Mouse (Mus musculus) lung, embryonic 14.5 days (tissue): ENCODE measurements at regions not wholly inside any gene's neighbourhood (a gene's known extent, or its start where the extent isn't known, plus 50 kb on each side); places are given as distances from the start of the nearest gene placed in this dataset.
A peak's percentile ranks its signal among the peaks of the same experiment; 100 is the strongest.

Source experiments
- ATAC-seq: fragments of 200-750 bp; cut with Nextera tagmentation; 2 replicates; pipeline ENCODE4 v1.8.0; 2017; ENCODE audit warnings: mild to moderate bottlenecking, moderate TSS enrichment, moderate library complexity; ENCODE audit not compliant: insufficient read depth
- DNase-seq: peaks from one replicate; pipeline ENCODE4 v3.0.0-alpha.2; 2015
- H3K27ac ChIP-seq: fragments of 300-500 bp; sonication (generic); 2 replicates; pipeline ENCODE4 v1.5.1; 2014; ENCODE audit warnings: low read depth, mild to moderate bottlenecking, moderate library complexity
- H3K27me3 ChIP-seq: fragments of 300-500 bp; sonication (generic); 2 replicates; pipeline ENCODE4 v1.6.1; 2014; ENCODE audit warnings: low read length, control low read depth; ENCODE audit not compliant: insufficient read depth
- H3K36me3 ChIP-seq: fragments of 300-500 bp; sonication (generic); 2 replicates; pipeline ENCODE4 v1.6.1; 2014; ENCODE audit warnings: control low read depth; ENCODE audit not compliant: insufficient read depth
- H3K4me1 ChIP-seq: fragments of 300-500 bp; sonication (generic); 2 replicates; pipeline ENCODE4 v1.6.1; 2014; ENCODE audit warnings: antibody characterized with exemption, control low read depth; ENCODE audit not compliant: insufficient read depth
- H3K4me2 ChIP-seq: fragments of 300-500 bp; sonication (generic); 2 replicates; pipeline ENCODE4 v1.6.1; 2014; ENCODE audit warnings: mild to moderate bottlenecking
- H3K4me3 ChIP-seq: fragments of 300-500 bp; sonication (generic); 2 replicates; pipeline ENCODE4 v1.5.1; 2014; ENCODE audit warnings: low read depth, low read length
- H3K9ac ChIP-seq: fragments of 300-500 bp; sonication (generic); 2 replicates; pipeline ENCODE4 v1.6.1; 2014
- H3K9me3 ChIP-seq: fragments of 300-500 bp; sonication (generic); 2 replicates; pipeline ENCODE4 v1.6.1; 2016; ENCODE audit warnings: low read depth, low read length, control low read depth
- CTCF ChIP-seq: IDR thresholded peaks from 2 replicates; pipeline ENCODE4 v1.5.1; 2016; ENCODE audit warnings: antibody characterized with exemption, low read depth
- WGBS: fragments of 180-500 bp; shearing (Covaris S2); extraction: QIAGEN DNeasy Blood & Tissue Kit; methylation state at CpG from one replicate; pipeline ENCODE4 v1.1.7; 2014; 5-methylcytosine and 5-hydroxymethylcytosine counted together

- ATAC-seq (peak; percentile 80), DNase-seq (peak; percentile 83)
- no peak for TF ChIP-seq CTCF
- WGBS: 34% methylated on average over 9 of the region's 9 CpGs
- no peaks in the 10 kb centered on the region for H3K9me3 ChIP-seq
- H3K27ac ChIP-seq: peak overlapping the region; percentile 84
- H3K4me1 ChIP-seq: peaks cover 18% of the 10 kb centered on the region
- H3K36me3 ChIP-seq: no peaks in the 10 kb centered on the region
- no peak overlapping the region for H3K9ac ChIP-seq
- no peak overlapping the region for H3K4me2 ChIP-seq
- H3K27me3 ChIP-seq: no peaks in the 10 kb centered on the region
- H3K4me3 ChIP-seq: no peak overlapping the region
Observed at GRCm38 (mm10) chr16:87267954-87268804, 85.8 kb upstream of the N6amt1 start.

DNA sequence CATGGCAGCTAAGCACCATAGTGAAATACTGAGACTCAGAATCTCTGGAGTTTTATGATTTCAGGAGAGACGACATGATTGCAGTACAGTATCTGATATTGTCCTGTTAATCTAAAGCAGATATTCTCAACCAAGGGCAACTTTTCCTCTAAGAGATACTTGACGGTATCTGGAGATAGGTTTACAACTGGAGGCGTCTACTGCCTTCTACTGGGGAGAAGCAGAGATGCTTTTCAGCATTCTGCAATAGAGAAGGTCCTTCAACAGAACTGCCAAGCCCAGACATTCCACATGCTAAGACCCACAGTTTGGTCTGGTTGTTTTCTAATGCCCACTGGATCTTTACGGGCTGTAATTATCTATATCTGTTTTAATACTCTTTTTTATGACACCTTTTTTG, 86.5 kb upstream of the N6amt1 start:
- H3K27ac ChIP-seq: peak overlapping the region; percentile 84

GRCm38 (mm10) chr16:87263571-87263970, 90.4 kb upstream of the N6amt1 start:
- Histone ChIP-seq H3K9me3 (no peaks in the 10 kb centered on the region), H3K36me3 (no peaks in the 10 kb centered on the region), H3K4me1 (peaks cover 23% of the 10 kb centered on the region), H3K9ac (no peak overlapping the region), H3K4me3 (no peak overlapping the region), H3K27ac (peak overlapping the region; percentile 89), H3K4me2 (no peak overlapping the region), H3K27me3 (no peaks in the 10 kb centered on the region)
- ATAC-seq (peak; percentile 62), DNase-seq (peak; percentile 91)
- WGBS: 20% methylated on average over 4 of the region's 4 CpGs
- no peak for TF ChIP-seq CTCF

More for the DNA sequence above, 86.5 kb upstream of the N6amt1 start:
- H3K27me3 ChIP-seq: no peaks in the 10 kb centered on the region
- no peaks in the 10 kb centered on the region for H3K36me3 ChIP-seq
- ATAC-seq (no peak), DNase-seq (no peak)
- H3K4me1 ChIP-seq: peaks cover 20% of the 10 kb centered on the region
- no peak overlapping the region for H3K4me3 ChIP-seq
- no peak overlapping the region for H3K9ac ChIP-seq
- WGBS: 80% methylated on average over 4 of the region's 4 CpGs
- H3K4me2 ChIP-seq: no peak overlapping the region
- no peak for TF ChIP-seq CTCF
- no peaks in the 10 kb centered on the region for H3K9me3 ChIP-seq

GRCm38 (mm10) chr16:87263041-87263440, 90.9 kb upstream of the N6amt1 start:
- peak overlapping the region; percentile 89 for H3K27ac ChIP-seq
- H3K27me3 ChIP-seq: no peaks in the 10 kb centered on the region
- H3K4me1 ChIP-seq: peaks cover 23% of the 10 kb centered on the region
- TF ChIP-seq CTCF: no peak
- 74% methylated on average over 8 of the region's 8 CpGs for WGBS
- H3K9me3 ChIP-seq: no peaks in the 10 kb centered on the region
- no peak for DNase-seq
- no peak overlapping the region for H3K9ac ChIP-seq
- no peak overlapping the region for H3K4me2 ChIP-seq
- no peaks in the 10 kb centered on the region for H3K36me3 ChIP-seq
- no peak overlapping the region for H3K4me3 ChIP-seq
- no peak for ATAC-seq

GRCm38 (mm10) chr16:87262497-87262896, 91.5 kb upstream of the N6amt1 start:
- WGBS: 54% methylated on average over 3 of the region's 3 CpGs
- no peak for ATAC-seq
- no peaks in the 10 kb centered on the region for H3K27me3 ChIP-seq
- no peaks in the 10 kb centered on the region for H3K36me3 ChIP-seq
- no peak overlapping the region for H3K9ac ChIP-seq
- no peaks in the 10 kb centered on the region for H3K9me3 ChIP-seq
- H3K4me1 ChIP-seq: peaks cover 22% of the 10 kb centered on the region
- no peak overlapping the region for H3K4me2 ChIP-seq
- H3K27ac ChIP-seq: peak overlapping the region; percentile 89
- H3K4me3 ChIP-seq: no peak overlapping the region
- TF ChIP-seq CTCF: no peak
- no peak for DNase-seq

DNA sequence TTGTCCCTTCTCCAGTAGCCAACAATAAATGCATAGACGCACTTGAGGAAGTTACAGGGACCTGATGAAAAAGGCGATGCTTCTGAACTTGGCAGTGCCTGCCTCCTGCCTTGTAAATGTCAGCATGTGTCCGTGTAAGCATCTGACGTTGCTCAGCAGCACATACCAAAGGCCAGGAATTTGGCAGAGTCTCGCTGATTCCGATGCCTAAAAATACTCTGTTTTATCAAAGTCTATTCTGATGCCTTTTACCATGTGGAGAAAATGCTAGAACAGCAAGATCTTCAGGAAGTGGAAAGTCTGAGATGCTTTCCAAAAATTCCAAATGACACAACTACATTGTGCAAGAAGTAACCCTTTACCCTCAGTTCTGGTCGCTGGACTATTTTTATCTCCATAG, 92.5 kb upstream of the N6amt1 start:
- TF ChIP-seq CTCF: no peak
- H3K9me3 ChIP-seq: no peaks in the 10 kb centered on the region
- no peaks in the 10 kb centered on the region for H3K36me3 ChIP-seq
- ATAC-seq: peak; percentile 91
- no peak overlapping the region for H3K4me2 ChIP-seq
- H3K9ac ChIP-seq: no peak overlapping the region
- no peak overlapping the region for H3K4me3 ChIP-seq
- H3K27ac ChIP-seq: peak overlapping the region; percentile 81
- H3K27me3 ChIP-seq: no peaks in the 10 kb centered on the region
- peaks cover 19% of the 10 kb centered on the region for H3K4me1 ChIP-seq
- WGBS: 32% methylated on average over 7 of the region's 7 CpGs
- DNase-seq: peak; percentile 94

DNA sequence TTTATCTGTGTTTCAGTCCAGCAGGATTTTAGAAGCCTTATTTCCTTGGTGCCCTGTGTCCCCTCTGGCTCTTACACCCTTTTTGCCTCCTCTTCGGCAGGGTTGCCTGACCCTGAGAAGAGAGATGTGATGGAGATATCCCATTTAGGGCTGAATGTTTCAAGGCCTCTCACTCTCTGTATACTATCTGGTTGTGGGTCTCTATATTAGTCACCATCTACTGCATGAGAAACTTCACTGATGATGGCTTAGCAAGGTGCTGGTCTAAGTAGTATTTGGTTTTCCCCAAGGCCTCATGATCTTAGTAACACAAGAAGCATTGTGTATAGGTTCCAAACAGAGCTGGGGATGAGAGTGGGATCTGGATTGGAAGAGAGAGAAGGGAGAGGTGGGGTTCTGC, 99.2 kb upstream of the N6amt1 start:
- Histone ChIP-seq H3K4me1 (no peaks in the 10 kb centered on the region), H3K9me3 (no peaks in the 10 kb centered on the region), H3K27ac (no peak overlapping the region), H3K27me3 (no peaks in the 10 kb centered on the region), H3K9ac (no peak overlapping the region), H3K36me3 (no peaks in the 10 kb centered on the region), H3K4me2 (no peak overlapping the region), H3K4me3 (no peak overlapping the region)
- DNase-seq (no peak), ATAC-seq (no peak)
- no peak for TF ChIP-seq CTCF
- 100% methylated on average over 1 of the region's 1 CpGs for WGBS
